13 mouse cellular contexts compared by ENCODE assay signal in genomic region chr2:25573068-25573467, GRCm38 (mm10). TPM values are rescaled to one million over a fixed set of nuclear protein-coding genes. Genes with fewer than 3 reads are reported as not detected.
A peak's percentile ranks its signal among the peaks of the same experiment; 100 is the strongest.
DNase-seq lines count a peak whose midpoint lies in the region; ATAC-seq and TF ChIP-seq lines count a peak whose summit lies in the region.
"Had no signal": no experiment of that assay in that cellular context is flagged by ENCODE, and none has a peak within 500 bp of the region (broad histone marks: within the 10 kb centered on the region; RNA-seq: fewer than 3 reads in every experiment).

No protein-coding gene starts in this region.

- no peak overlapping the region for H3K27ac ChIP-seq in forebrain, embryonic 12.5 days
- H3K27ac ChIP-seq in forebrain, embryonic 16.5 days (ENCODE audit: low read length) = no peak overlapping the region
- no peak overlapping the region for H3K27ac ChIP-seq in midbrain, embryonic 12.5 days (replicated peaks)
- no peak overlapping the region for H3K27ac ChIP-seq in midbrain, embryonic 11.5 days (ENCODE audit: low read depth, low read length)
- no peak overlapping the region for H3K27ac ChIP-seq in hindbrain, embryonic 14.5 days
- no peak overlapping the region for H3K27ac ChIP-seq in midbrain, embryonic 14.5 days (replicated peaks; ENCODE audit: low read depth, low read length)
- no peak overlapping the region for H3K27ac ChIP-seq in lung, postnatal 0 days (ENCODE audit: low read length)
- H3K27ac ChIP-seq: heart, adult 2 months had no signal

- no peak for TF ChIP-seq CTCF in lung, postnatal 0 days (IDR thresholded peaks at IDR 0.05)

- H3K4me1 ChIP-seq in forebrain, embryonic 12.5 days = peaks cover 38% of the 10 kb centered on the region
- H3K4me1 ChIP-seq in forebrain, embryonic 16.5 days (replicated peaks; ENCODE audit: control insufficient read depth, insufficient read depth, low read length) = peaks cover 33% of the 10 kb centered on the region
- H3K4me1 ChIP-seq in midbrain, embryonic 12.5 days = peaks cover 36% of the 10 kb centered on the region
- H3K4me1 ChIP-seq in midbrain, embryonic 11.5 days (ENCODE audit: control insufficient read depth, insufficient read depth, low read length) = peaks cover 18% of the 10 kb centered on the region
- H3K4me1 ChIP-seq in hindbrain, embryonic 14.5 days (replicated peaks; ENCODE audit: control insufficient read depth, insufficient read depth, low read length) = peaks cover 21% of the 10 kb centered on the region
- peaks cover 26% of the 10 kb centered on the region for H3K4me1 ChIP-seq in midbrain, embryonic 14.5 days (ENCODE audit: control insufficient read depth, insufficient read depth, low read length)
- peaks cover 12% of the 10 kb centered on the region for H3K4me1 ChIP-seq in lung, postnatal 0 days (ENCODE audit: insufficient read depth, low read depth, low read length)

- no peak for ATAC-seq in forebrain, embryonic 12.5 days (ENCODE audit: low FRiP score)
- no peak for ATAC-seq in forebrain, embryonic 16.5 days
- ATAC-seq in midbrain, embryonic 12.5 days (ENCODE audit: low FRiP score, low read depth) = no peak
- no peak for ATAC-seq in midbrain, embryonic 11.5 days (ENCODE audit: low FRiP score)
- ATAC-seq in hindbrain, embryonic 14.5 days (ENCODE audit: low FRiP score) = no peak
- no peak for ATAC-seq in midbrain, embryonic 14.5 days (ENCODE audit: low FRiP score, low TSS enrichment)
- no peak for ATAC-seq in lung, postnatal 0 days

- no peak for DNase-seq in midbrain, embryonic 11.5 days (ENCODE audit: low spot score, missing footprints)
- DNase-seq in hindbrain, embryonic 14.5 days (ENCODE audit: low spot score) = no peak
- no peak for DNase-seq in midbrain, embryonic 14.5 days
- DNase-seq in lung, postnatal 0 days (ENCODE audit: low spot score) = no peak
- DNase-seq in left cerebral cortex, adult 8-10 months (ENCODE audit: low spot score in 2 of 2) = no peak
- DNase-seq: adrenal gland, postnatal 25 days; B cell, adult 2 months; kidney, postnatal 10 days; left cerebral cortex, postnatal 4 days had no signal

- peaks cover 26% of the 10 kb centered on the region for H3K27me3 ChIP-seq in forebrain, embryonic 12.5 days
- H3K27me3 ChIP-seq in forebrain, embryonic 16.5 days (replicated peaks; ENCODE audit: control insufficient read depth, insufficient read depth, low read length) = peaks cover 23% of the 10 kb centered on the region
- H3K27me3 ChIP-seq in midbrain, embryonic 12.5 days = peaks cover 25% of the 10 kb centered on the region
- peaks cover 23% of the 10 kb centered on the region for H3K27me3 ChIP-seq in midbrain, embryonic 11.5 days (ENCODE audit: control insufficient read depth, insufficient read depth, low read length)
- H3K27me3 ChIP-seq in hindbrain, embryonic 14.5 days (ENCODE audit: control insufficient read depth, insufficient read depth, low read length) = peaks cover 27% of the 10 kb centered on the region
- peaks cover 22% of the 10 kb centered on the region for H3K27me3 ChIP-seq in midbrain, embryonic 14.5 days (ENCODE audit: control insufficient read depth, insufficient read depth, low read length)
- H3K27me3 ChIP-seq in lung, postnatal 0 days (replicated peaks; ENCODE audit: insufficient read depth, low read length) = peaks cover 22% of the 10 kb centered on the region

- TF ChIP-seq EP300 in lung, postnatal 0 days (IDR thresholded peaks at IDR 0.05) = no peak

- H3K36me3 ChIP-seq in forebrain, embryonic 12.5 days (replicated peaks) = peaks cover 38% of the 10 kb centered on the region
- peaks cover 4% of the 10 kb centered on the region for H3K36me3 ChIP-seq in forebrain, embryonic 16.5 days (ENCODE audit: control insufficient read depth, insufficient read depth)
- peaks cover 40% of the 10 kb centered on the region for H3K36me3 ChIP-seq in midbrain, embryonic 12.5 days
- peaks cover 4% of the 10 kb centered on the region; the same call in 1 of the 2 replicates for H3K36me3 ChIP-seq in midbrain, embryonic 11.5 days (ENCODE audit: control insufficient read depth, insufficient read depth, low read length)
- H3K36me3 ChIP-seq in hindbrain, embryonic 14.5 days (replicated peaks; ENCODE audit: control insufficient read depth, insufficient read depth) = peaks cover 27% of the 10 kb centered on the region
- H3K36me3 ChIP-seq in midbrain, embryonic 14.5 days (ENCODE audit: control insufficient read depth, insufficient read depth, low read length) = peaks cover 42% of the 10 kb centered on the region
- no peaks in the 10 kb centered on the region for H3K36me3 ChIP-seq in lung, postnatal 0 days (ENCODE audit: insufficient read depth, low read length)

- 92% methylated on average over 2 of the region's 2 CpGs for WGBS in forebrain, embryonic 12.5 days
- 91% methylated on average over 2 of the region's 2 CpGs for WGBS in forebrain, embryonic 16.5 days
- 93% methylated on average over 2 of the region's 2 CpGs for WGBS in midbrain, embryonic 12.5 days
- 90% methylated on average over 2 of the region's 2 CpGs for WGBS in midbrain, embryonic 11.5 days
- WGBS in hindbrain, embryonic 14.5 days = 100% methylated on average over 2 of the region's 2 CpGs
- 94% methylated on average over 2 of the region's 2 CpGs for WGBS in midbrain, embryonic 14.5 days
- 94% methylated on average over 2 of the region's 2 CpGs for WGBS in lung, postnatal 0 days

- H3K4me3 ChIP-seq in forebrain, embryonic 12.5 days (replicated peaks) = no peak overlapping the region
- no peak overlapping the region for H3K4me3 ChIP-seq in forebrain, embryonic 16.5 days (replicated peaks; ENCODE audit: low read length)
- H3K4me3 ChIP-seq in midbrain, embryonic 12.5 days = peak overlapping the region; percentile 58
- no peak overlapping the region for H3K4me3 ChIP-seq in midbrain, embryonic 11.5 days (ENCODE audit: low read depth, low read length)
- H3K4me3 ChIP-seq in hindbrain, embryonic 14.5 days (replicated peaks; ENCODE audit: low read length) = 0 out of 2 replicates have a peak overlapping the region, but pooled peaks have one; percentile 51
- H3K4me3 ChIP-seq in midbrain, embryonic 14.5 days (replicated peaks; ENCODE audit: low read depth, low read length) = no peak overlapping the region
- no peak overlapping the region for H3K4me3 ChIP-seq in lung, postnatal 0 days (ENCODE audit: low read depth, low read length)
- H3K4me3 ChIP-seq: heart, adult 2 months had no signal

- H3K4me2 ChIP-seq in forebrain, embryonic 12.5 days = peak overlapping the region; percentile 74
- no peak overlapping the region for H3K4me2 ChIP-seq in forebrain, embryonic 16.5 days (ENCODE audit: low read length)
- 0 out of 2 replicates have a peak overlapping the region, but pooled peaks have one; percentile 94 for H3K4me2 ChIP-seq in midbrain, embryonic 12.5 days (replicated peaks)
- no peak overlapping the region for H3K4me2 ChIP-seq in midbrain, embryonic 11.5 days
- H3K4me2 ChIP-seq in hindbrain, embryonic 14.5 days (replicated peaks) = 0 out of 2 replicates have a peak overlapping the region, but pooled peaks have one; percentile 90
- H3K4me2 ChIP-seq in midbrain, embryonic 14.5 days (ENCODE audit: low read length) = peak overlapping the region; percentile 93; the same call in 1 of the 2 replicates
- H3K4me2 ChIP-seq in lung, postnatal 0 days (replicated peaks; ENCODE audit: low read depth, low read length) = no peak overlapping the region

- no peak overlapping the region for H3K9ac ChIP-seq in forebrain, embryonic 12.5 days
- no peak overlapping the region for H3K9ac ChIP-seq in forebrain, embryonic 16.5 days (replicated peaks; ENCODE audit: low read depth, low read length)
- peak overlapping the region; percentile 15; the same call in 1 of the 2 replicates for H3K9ac ChIP-seq in midbrain, embryonic 12.5 days (replicated peaks)
- no peak overlapping the region for H3K9ac ChIP-seq in midbrain, embryonic 11.5 days (ENCODE audit: low read length)
- 0 out of 2 replicates have a peak overlapping the region, but pooled peaks have one; percentile 55 for H3K9ac ChIP-seq in hindbrain, embryonic 14.5 days
- no peak overlapping the region for H3K9ac ChIP-seq in midbrain, embryonic 14.5 days (replicated peaks; ENCODE audit: low read length)
- no peak overlapping the region for H3K9ac ChIP-seq in lung, postnatal 0 days (replicated peaks; ENCODE audit: low read depth)

- no peaks in the 10 kb centered on the region for H3K9me3 ChIP-seq in forebrain, embryonic 12.5 days
- H3K9me3 ChIP-seq in forebrain, embryonic 16.5 days (ENCODE audit: control insufficient read depth, low read length) = no peaks in the 10 kb centered on the region
- H3K9me3 ChIP-seq in midbrain, embryonic 12.5 days = no peaks in the 10 kb centered on the region
- no peaks in the 10 kb centered on the region for H3K9me3 ChIP-seq in midbrain, embryonic 11.5 days (ENCODE audit: control insufficient read depth, low read length)
- H3K9me3 ChIP-seq in hindbrain, embryonic 14.5 days (ENCODE audit: control insufficient read depth, low read length) = no peaks in the 10 kb centered on the region
- no peaks in the 10 kb centered on the region for H3K9me3 ChIP-seq in midbrain, embryonic 14.5 days (ENCODE audit: control insufficient read depth, low read length)
- H3K9me3 ChIP-seq in lung, postnatal 0 days (ENCODE audit: low read length) = no peaks in the 10 kb centered on the region

RNA-seq across cellular contexts. Expression of gene Mamdc4, which starts 1.6 kb away (rescaled TPM):
- polyA plus RNA-seq in forebrain, embryonic 12.5 days (2016; fragmentation: Nextera tagmentation; extraction: Ambion mirVana) = 5.2 and 5.9 TPM in 2 replicates
- 1.0 and 2.8 TPM in 2 replicates for polyA plus RNA-seq in forebrain, embryonic 16.5 days (2015; fragmentation: Nextera tagmentation; extraction: Ambion mirVana)
- 5.1 and 7.2 TPM in 2 replicates for polyA plus RNA-seq in midbrain, embryonic 12.5 days (2016; fragmentation: Nextera tagmentation; extraction: Ambion mirVana)
- 1.4 and 2.2 TPM in 2 replicates for polyA plus RNA-seq in midbrain, embryonic 11.5 days (2014; fragmentation: Nextera tagmentation; extraction: Ambion mirVana)
- polyA plus RNA-seq in hindbrain, embryonic 14.5 days (2014; fragmentation: Nextera tagmentation; extraction: Ambion mirVana) = 1.3 and 1.7 TPM in 2 replicates
- 2.1 and 3.9 TPM in 2 replicates for polyA plus RNA-seq in midbrain, embryonic 14.5 days (2014; fragmentation: Nextera tagmentation; extraction: Ambion mirVana)
- polyA plus RNA-seq in lung, postnatal 0 days (2015; fragmentation: Nextera tagmentation; extraction: Ambion mirVana) = 0.31 and 1.2 TPM in 2 replicates
- 1 to 10 TPM in 3 of 4 experiments, under 1 TPM in 1; 0.46 to 3.1 (median 1.7) TPM for total RNA-seq in left cerebral cortex, adult 8-10 months (2022)

RNA-seq across cellular contexts. Expression of gene Phpt1, which starts 2.0 kb away (rescaled TPM):
- polyA plus RNA-seq in forebrain, embryonic 12.5 days (2016; fragmentation: Nextera tagmentation; extraction: Ambion mirVana) = 154 and 158 TPM in 2 replicates
- polyA plus RNA-seq in forebrain, embryonic 16.5 days (2015; fragmentation: Nextera tagmentation; extraction: Ambion mirVana) = 141 and 145 TPM in 2 replicates
- 166 and 173 TPM in 2 replicates for polyA plus RNA-seq in midbrain, embryonic 12.5 days (2016; fragmentation: Nextera tagmentation; extraction: Ambion mirVana)
- polyA plus RNA-seq in midbrain, embryonic 11.5 days (2014; fragmentation: Nextera tagmentation; extraction: Ambion mirVana) = 158 and 159 TPM in 2 replicates
- 171 and 187 TPM in 2 replicates for polyA plus RNA-seq in hindbrain, embryonic 14.5 days (2014; fragmentation: Nextera tagmentation; extraction: Ambion mirVana)
- 167 and 206 TPM in 2 replicates for polyA plus RNA-seq in midbrain, embryonic 14.5 days (2014; fragmentation: Nextera tagmentation; extraction: Ambion mirVana)
- 97.7 and 103 TPM in 2 replicates for polyA plus RNA-seq in lung, postnatal 0 days (2015; fragmentation: Nextera tagmentation; extraction: Ambion mirVana)
- 10 to 100 TPM; 57.8 to 72.0 (median 64.7) TPM for total RNA-seq in left cerebral cortex, adult 8-10 months (2022)

RNA-seq across cellular contexts. Expression of gene Ajm1, which starts 8.5 kb away (rescaled TPM):
- polyA plus RNA-seq in forebrain, embryonic 12.5 days (2016; fragmentation: Nextera tagmentation; extraction: Ambion mirVana) = 0.91 and 1.5 TPM in 2 replicates
- 5.8 and 7.7 TPM in 2 replicates for polyA plus RNA-seq in forebrain, embryonic 16.5 days (2015; fragmentation: Nextera tagmentation; extraction: Ambion mirVana)
- 1.8 and 1.9 TPM in 2 replicates for polyA plus RNA-seq in midbrain, embryonic 12.5 days (2016; fragmentation: Nextera tagmentation; extraction: Ambion mirVana)
- 0.07 and 0.10 TPM in 2 replicates for polyA plus RNA-seq in midbrain, embryonic 11.5 days (2014; fragmentation: Nextera tagmentation; extraction: Ambion mirVana)
- 10.8 and 12.7 TPM in 2 replicates for polyA plus RNA-seq in hindbrain, embryonic 14.5 days (2014; fragmentation: Nextera tagmentation; extraction: Ambion mirVana)
- polyA plus RNA-seq in midbrain, embryonic 14.5 days (2014; fragmentation: Nextera tagmentation; extraction: Ambion mirVana) = 8.8 and 9.2 TPM in 2 replicates
- polyA plus RNA-seq in lung, postnatal 0 days (2015; fragmentation: Nextera tagmentation; extraction: Ambion mirVana) = 0.07 TPM in 1 of 2 replicates, not detected in the other
- 10 to 100 TPM; 86.8 to 96.3 (median 92.7) TPM for total RNA-seq in left cerebral cortex, adult 8-10 months (2022)

RNA-seq across cellular contexts. Expression of gene Edf1, which starts 15.4 kb away (rescaled TPM):
- 332 and 360 TPM in 2 replicates for polyA plus RNA-seq in forebrain, embryonic 12.5 days (2016; fragmentation: Nextera tagmentation; extraction: Ambion mirVana)
- 327 and 359 TPM in 2 replicates for polyA plus RNA-seq in forebrain, embryonic 16.5 days (2015; fragmentation: Nextera tagmentation; extraction: Ambion mirVana)
- polyA plus RNA-seq in midbrain, embryonic 12.5 days (2016; fragmentation: Nextera tagmentation; extraction: Ambion mirVana) = 362 and 366 TPM in 2 replicates
- polyA plus RNA-seq in midbrain, embryonic 11.5 days (2014; fragmentation: Nextera tagmentation; extraction: Ambion mirVana) = 385 TPM in 2 replicates
- polyA plus RNA-seq in hindbrain, embryonic 14.5 days (2014; fragmentation: Nextera tagmentation; extraction: Ambion mirVana) = 353 and 366 TPM in 2 replicates
- 318 and 409 TPM in 2 replicates for polyA plus RNA-seq in midbrain, embryonic 14.5 days (2014; fragmentation: Nextera tagmentation; extraction: Ambion mirVana)
- polyA plus RNA-seq in lung, postnatal 0 days (2015; fragmentation: Nextera tagmentation; extraction: Ambion mirVana) = 297 and 329 TPM in 2 replicates
- total RNA-seq in left cerebral cortex, adult 8-10 months (2022) = 100 to 1,000 TPM; 123 to 209 (median 170) TPM

RNA-seq across cellular contexts. Expression of gene Traf2, which starts 26.3 kb away (rescaled TPM):
- 33.8 and 36.8 TPM in 2 replicates for polyA plus RNA-seq in forebrain, embryonic 12.5 days (2016; fragmentation: Nextera tagmentation; extraction: Ambion mirVana)
- polyA plus RNA-seq in forebrain, embryonic 16.5 days (2015; fragmentation: Nextera tagmentation; extraction: Ambion mirVana) = 26.8 and 29.5 TPM in 2 replicates
- 32.3 and 32.4 TPM in 2 replicates for polyA plus RNA-seq in midbrain, embryonic 12.5 days (2016; fragmentation: Nextera tagmentation; extraction: Ambion mirVana)
- 29.0 and 31.6 TPM in 2 replicates for polyA plus RNA-seq in midbrain, embryonic 11.5 days (2014; fragmentation: Nextera tagmentation; extraction: Ambion mirVana)
- polyA plus RNA-seq in hindbrain, embryonic 14.5 days (2014; fragmentation: Nextera tagmentation; extraction: Ambion mirVana) = 15.6 and 16.3 TPM in 2 replicates
- polyA plus RNA-seq in midbrain, embryonic 14.5 days (2014; fragmentation: Nextera tagmentation; extraction: Ambion mirVana) = 17.3 and 19.2 TPM in 2 replicates
- polyA plus RNA-seq in lung, postnatal 0 days (2015; fragmentation: Nextera tagmentation; extraction: Ambion mirVana) = 20.7 and 21.0 TPM in 2 replicates
- 10 to 100 TPM; 10.3 to 11.9 (median 10.4) TPM for total RNA-seq in left cerebral cortex, adult 8-10 months (2022)

Comparison
In these comparisons a context has a peak if more than half of its experiments do, and no peak if none do; other contexts are left out.
1. H3K4me2 ChIP-seq: peak in forebrain, embryonic 12.5 days (single experiment), midbrain, embryonic 12.5 days (single experiment), hindbrain, embryonic 14.5 days (single experiment) and midbrain, embryonic 14.5 days (single experiment); none in forebrain, embryonic 16.5 days (single experiment), midbrain, embryonic 11.5 days (single experiment) and lung, postnatal 0 days (single experiment).
2. H3K4me3 ChIP-seq: peak in midbrain, embryonic 12.5 days (single experiment) and hindbrain, embryonic 14.5 days (single experiment); none in forebrain, embryonic 12.5 days (single experiment), forebrain, embryonic 16.5 days (single experiment), midbrain, embryonic 11.5 days (single experiment), midbrain, embryonic 14.5 days (single experiment) and lung, postnatal 0 days (single experiment).
3. H3K9ac ChIP-seq: peak in midbrain, embryonic 12.5 days (single experiment) and hindbrain, embryonic 14.5 days (single experiment); none in forebrain, embryonic 12.5 days (single experiment), forebrain, embryonic 16.5 days (single experiment), midbrain, embryonic 11.5 days (single experiment), midbrain, embryonic 14.5 days (single experiment) and lung, postnatal 0 days (single experiment).